Mouse (Mus musculus) CH12.LX (cell line): ENCODE data around the gene Pfdn2. TPM values are rescaled to one million over a fixed set of nuclear protein-coding genes. Genes with fewer than 3 reads are reported as not detected.
A peak's percentile ranks its signal among the peaks of the same experiment; 100 is the strongest.

ENCODE experiments used
- DNase-seq: peaks from one replicate; pipeline ENCODE4 v3.0.0-alpha.2; 2013; ENCODE audit errors: extremely low read depth
- H3K27ac ChIP-seq: 2 replicates; pipeline ENCODE4 v1.5.1; 2012; ENCODE audit warnings: low read depth, mild to moderate bottlenecking, control low read depth, moderate library complexity; ENCODE audit not compliant: insufficient read depth
- H3K27me3 ChIP-seq: replicated peaks from 2 replicates; pipeline ENCODE3; 2012; ENCODE audit warnings: inconsistent platforms
- H3K36me3 ChIP-seq, 2 experiments: replicated peaks in 1 of 2; 2 replicates each; pipeline versions ENCODE3 to v1.6.1; 2012; ENCODE audit warnings: inconsistent platforms in 1 of 2, low read length in 1 of 2, mild to moderate bottlenecking in 1 of 2, mixed read lengths in 1 of 2, moderate library complexity in 1 of 2; ENCODE audit not compliant: control insufficient read depth in 1 of 2, insufficient read depth in 1 of 2
- H3K4me1 ChIP-seq, 2 experiments: 2 replicates each; pipeline ENCODE4 v1.6.1; 2012; ENCODE audit warnings: inconsistent platforms in 1 of 2, moderate library complexity in 1 of 2; ENCODE audit not compliant: insufficient read depth in 2 of 2, control insufficient read depth in 1 of 2
- H3K4me2 ChIP-seq: 2 replicates; pipeline ENCODE4 v1.6.1; 2012; ENCODE audit warnings: low read depth, mild to moderate bottlenecking, control low read depth; ENCODE audit not compliant: poor library complexity, insufficient read depth, severe bottlenecking
- H3K4me3 ChIP-seq, 3 experiments: fragments of 150-350 bp in 1 of 3; sonication (generic) in 1 of 3; replicated peaks in 1 of 3; 2 replicates each; pipeline versions ENCODE3 to v1.5.1; 2011 to 2012; ENCODE audit warnings: low read depth in 2 of 3, low read length in 2 of 3, mild to moderate bottlenecking in 2 of 3, moderate library complexity in 2 of 3, control low read depth in 1 of 3, improper control_type of control experiment in 1 of 3, inconsistent platforms in 1 of 3, mixed read lengths in 1 of 3; ENCODE audit not compliant: poor library complexity in 1 of 3
- H3K79me2 ChIP-seq: replicated peaks from 2 replicates; pipeline ENCODE4 v1.6.1; 2012; ENCODE audit warnings: mild to moderate bottlenecking, moderate library complexity; ENCODE audit not compliant: control insufficient read depth, poor library complexity, insufficient read depth, severe bottlenecking; ENCODE audit errors: extremely low read depth
- H3K9ac ChIP-seq: 2 replicates; pipeline ENCODE4 v1.6.1; 2012; ENCODE audit warnings: low read depth, mild to moderate bottlenecking, control low read depth, moderate library complexity; ENCODE audit not compliant: insufficient read depth
- H3K9me3 ChIP-seq: replicated peaks from 2 replicates; pipeline ENCODE3; 2012; ENCODE audit warnings: low read length, inconsistent platforms, mixed read lengths
- BHLHE40 ChIP-seq: IDR thresholded peaks from 2 replicates; pipeline ENCODE4 v1.6.1; 2011; ENCODE audit warnings: mild to moderate bottlenecking, low read depth, low read length, improper control_type of control experiment
- CHD1 ChIP-seq: IDR thresholded peaks from 2 replicates; pipeline ENCODE4 v1.6.1; 2012; ENCODE audit warnings: low read depth, low read length, improper control_type of control experiment, inconsistent platforms
- CTCF ChIP-seq, 2 experiments: IDR thresholded peaks in 1 of 2; conservative IDR thresholded peaks in 1 of 2; 2 replicates each; pipeline ENCODE4 v1.5.1; 2011 to 2012; ENCODE audit warnings: low read depth in 2 of 2, low read length in 2 of 2, improper control_type of control experiment in 1 of 2, inconsistent platforms in 1 of 2, mild to moderate bottlenecking in 1 of 2, moderate library complexity in 1 of 2
- E2F4 ChIP-seq: IDR thresholded peaks from 2 replicates; pipeline ENCODE4 v1.6.1; 2011; ENCODE audit warnings: low read depth, low read length, improper control_type of control experiment; ENCODE audit not compliant: insufficient replicate concordance
- ELF1 ChIP-seq: IDR thresholded peaks from 2 replicates; pipeline ENCODE4 v1.6.1; 2014; ENCODE audit warnings: low read depth, mild to moderate bottlenecking, inconsistent platforms, low read length, improper control_type of control experiment
- ETS1 ChIP-seq: conservative IDR thresholded peaks from 2 replicates; pipeline ENCODE4 v1.6.1; 2012; ENCODE audit warnings: low read depth, mild to moderate bottlenecking, inconsistent platforms, low read length, improper control_type of control experiment, moderate library complexity
- IRF4 ChIP-seq: IDR thresholded peaks from 2 replicates; pipeline ENCODE4 v1.6.1; 2014; ENCODE audit warnings: low read depth, mild to moderate bottlenecking, inconsistent platforms, low read length, improper control_type of control experiment
- JUND ChIP-seq: conservative IDR thresholded peaks from 2 replicates; pipeline ENCODE4 v1.6.1; 2011; ENCODE audit warnings: low read depth, low read length, improper control_type of control experiment
- KAT2A ChIP-seq: IDR thresholded peaks from 2 replicates; pipeline ENCODE4 v1.6.1; 2012; ENCODE audit warnings: low read length, improper control_type of control experiment, inconsistent platforms; ENCODE audit not compliant: insufficient replicate concordance
- MAFK ChIP-seq: IDR thresholded peaks from 2 replicates; pipeline ENCODE4 v1.6.1; 2011; ENCODE audit warnings: low read length, improper control_type of control experiment; ENCODE audit not compliant: insufficient replicate concordance
- MAX ChIP-seq: IDR thresholded peaks from 2 replicates; pipeline ENCODE4 v1.6.1; 2011; ENCODE audit warnings: low read length, improper control_type of control experiment
- MAZ ChIP-seq: IDR thresholded peaks from 2 replicates; pipeline ENCODE4 v1.6.1; 2012; ENCODE audit warnings: low read depth, mild to moderate bottlenecking, inconsistent platforms, low read length, improper control_type of control experiment, moderate library complexity
- MEF2A ChIP-seq: IDR thresholded peaks from 2 replicates; pipeline ENCODE4 v1.6.1; 2014; ENCODE audit warnings: low read depth, mild to moderate bottlenecking, inconsistent platforms, low read length, improper control_type of control experiment, borderline replicate concordance
- NELFE ChIP-seq: IDR thresholded peaks from 2 replicates; pipeline ENCODE4 v1.6.1; 2011; ENCODE audit warnings: low read depth, low read length, improper control_type of control experiment
- PAX5 ChIP-seq: IDR thresholded peaks from 2 replicates; pipeline ENCODE4 v1.6.1; 2012; ENCODE audit warnings: low read length, inconsistent platforms, mixed read lengths
- POLR2A ChIP-seq: IDR thresholded peaks from 2 replicates; pipeline ENCODE4 v1.6.1; 2011; ENCODE audit warnings: low read depth, mild to moderate bottlenecking, improper control_type of control experiment, low read length
- POLR2AphosphoS2 ChIP-seq: IDR thresholded peaks from 2 replicates; pipeline ENCODE4 v1.6.1; 2011; ENCODE audit warnings: low read depth, low read length, improper control_type of control experiment
- RAD21 ChIP-seq: IDR thresholded peaks from 2 replicates; pipeline ENCODE4 v1.6.1; 2011; ENCODE audit warnings: low read depth, mild to moderate bottlenecking, low read length, improper control_type of control experiment, moderate library complexity
- RCOR1 ChIP-seq: conservative IDR thresholded peaks from 2 replicates; pipeline ENCODE4 v1.6.1; 2012; ENCODE audit warnings: low read depth, mild to moderate bottlenecking, inconsistent platforms, low read length, improper control_type of control experiment
- SIN3A ChIP-seq: IDR thresholded peaks from 2 replicates; pipeline ENCODE4 v1.6.1; 2012; ENCODE audit warnings: low read length, improper control_type of control experiment, inconsistent platforms
- SMC3 ChIP-seq: IDR thresholded peaks from 2 replicates; pipeline ENCODE4 v1.6.1; 2011; ENCODE audit warnings: low read depth, low read length, improper control_type of control experiment
- TCF12 ChIP-seq: IDR thresholded peaks from 2 replicates; pipeline ENCODE4 v1.6.1; 2014; ENCODE audit warnings: low read depth, mild to moderate bottlenecking, inconsistent platforms, low read length, improper control_type of control experiment
- UBTF ChIP-seq: IDR thresholded peaks from 2 replicates; pipeline ENCODE4 v1.6.1; 2012; ENCODE audit warnings: low read depth, mild to moderate bottlenecking, inconsistent platforms, low read length, improper control_type of control experiment, moderate library complexity
- ZMIZ1 ChIP-seq: IDR thresholded peaks from 2 replicates; pipeline ENCODE4 v1.6.1; 2012; ENCODE audit warnings: low read depth, mild to moderate bottlenecking, inconsistent platforms, low read length, improper control_type of control experiment
- dilution Hi-C: fragments of 300-500 bp; cut with MboI; formaldehyde crosslinking; loops from 2 replicates; pipeline ENCODE4 v1.14.3; 2020; ENCODE audit warnings: low sequenced_read_pairs; ENCODE audit not compliant: extremely low pct_unique_long_range_greater_than_20kb, extremely low pct_ligation_motif_present
- in situ Hi-C: fragments of 300-500 bp; cut with MboI; formaldehyde crosslinking; loops from 3 replicates; pipeline ENCODE4 v1.14.3; 2019; ENCODE audit warnings: low sequenced_read_pairs, low pct_ligation_motif_present, low pct_unique_long_range_greater_than_20kb, mixed read lengths
- polyA plus RNA-seq: library from polyadenylated mRNA; unstranded; fragments of >175 nt; gene quantifications from 2 replicates; pipeline ENCODE4 v1.2.1, GENCODE M21; 2012; ENCODE audit warnings: low read depth; ENCODE audit not compliant: insufficient read length
- total RNA-seq, 2 experiments: library from RNA; depleted of rRNA; stranded (reverse); fragments of 300-350 nt in 1 of 2; fragments of >200 nt in 1 of 2; gene quantifications; 2 replicates each; pipeline ENCODE4 v1.2.3; 2012 to 2014

Pfdn2 gene
- total and polyA plus RNA-seq, 3 experiments = 25.2 to 292 (median 33.0) TPM

DNA sequence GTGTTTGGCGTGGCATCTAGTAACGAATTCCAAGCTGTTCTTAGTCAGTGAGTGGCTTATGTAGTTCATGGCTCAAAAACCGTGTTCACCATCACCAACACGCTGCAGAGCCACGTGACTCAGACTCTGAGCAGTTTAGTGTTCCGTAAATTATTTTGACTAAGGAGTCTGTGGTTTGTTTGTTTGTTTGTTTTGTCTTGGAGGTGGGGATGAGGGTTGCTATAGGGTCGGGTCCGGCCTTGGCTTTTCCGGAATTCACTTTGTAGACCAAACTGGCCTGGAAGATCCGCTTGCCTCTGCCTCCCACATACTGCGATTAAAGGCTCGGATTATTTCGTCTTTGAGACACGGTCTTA is 603 bp downstream of the Pfdn2 start (continued):
- TF ChIP-seq MAX = 0 out of 2 replicates have a peak, but pooled peaks have one; percentile 63
- no peak for TF ChIP-seq CTCF (conservative IDR thresholded peaks at IDR 0.05 in 1 of 2, IDR thresholded peaks at IDR 0.05 in 1 of 2; ENCODE audit: low read depth in 2 of 2, low read length in 2 of 2)
- no peak for TF ChIP-seq RAD21
- TF ChIP-seq RCOR1 = no peak
- TF ChIP-seq TCF12 = no peak
- no peak for TF ChIP-seq MAFK

DNA sequence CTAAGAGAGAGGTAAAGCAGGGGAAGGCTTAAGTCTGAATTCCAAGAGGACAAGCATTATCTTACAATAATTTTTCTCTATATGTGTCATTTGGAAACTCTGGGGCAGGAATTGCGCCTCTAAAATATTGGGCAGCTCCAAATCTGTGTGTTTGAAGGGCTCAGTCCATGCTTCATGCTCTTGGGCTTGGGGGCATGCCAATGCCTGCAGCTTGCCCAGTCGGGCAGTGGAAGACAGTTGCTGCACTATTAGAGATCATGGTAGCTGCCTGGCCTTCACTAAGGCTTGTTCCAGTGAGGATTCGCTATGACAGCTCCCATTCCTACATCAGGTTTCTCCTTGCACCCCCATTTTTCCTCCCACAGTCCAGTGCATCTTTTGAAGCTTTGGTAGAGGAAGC is 3.2 kb downstream of the Pfdn2 start:
- peaks cover 4 to 57% of the 10 kb centered on the region in 2 experiments for H3K4me1 ChIP-seq
- in situ Hi-C loops = no loop called here

DNA sequence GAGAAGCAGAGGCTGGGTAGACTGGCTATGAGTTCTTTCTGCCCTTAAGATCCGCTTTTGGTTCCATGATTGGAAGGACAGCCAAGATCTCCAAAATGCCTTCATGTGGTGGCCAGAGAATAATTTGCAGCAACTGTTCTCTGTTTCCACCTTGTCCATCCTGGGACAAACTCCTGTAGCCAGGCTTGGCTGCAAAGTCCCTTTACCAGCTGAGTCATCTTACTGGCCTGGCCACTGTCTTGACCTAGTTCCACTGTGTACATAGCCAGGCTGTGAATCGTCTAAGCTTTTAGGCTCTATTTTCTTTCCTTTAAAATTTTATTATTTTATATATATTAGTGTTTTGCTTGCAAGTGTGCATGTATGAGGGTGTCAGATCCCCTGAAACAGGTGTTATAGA is 3.7 kb downstream of the Pfdn2 start:
- H3K36me3 ChIP-seq = peaks cover 0 to 44% of the 10 kb centered on the region in 2 experiments
- H3K27ac ChIP-seq = no peak overlapping the region
- DNase-seq = no peak
- no peak overlapping the region for H3K4me2 ChIP-seq
- dilution Hi-C loops (no loop called here), in situ Hi-C loops (no loop called here)
- H3K27me3 ChIP-seq = no peaks in the 10 kb centered on the region
- peaks cover 4 to 52% of the 10 kb centered on the region in 2 experiments for H3K4me1 ChIP-seq
- no peak overlapping the region for H3K4me3 ChIP-seq
- H3K9me3 ChIP-seq = peaks cover 5% of the 10 kb centered on the region
- peaks cover 79% of the 10 kb centered on the region for H3K79me2 ChIP-seq
- no peak overlapping the region for H3K9ac ChIP-seq
- TF ChIP-seq CHD1 (no peak), JUND (no peak), BHLHE40 (no peak), E2F4 (no peak), IRF4 (no peak), SIN3A (no peak), KAT2A (no peak), NELFE (no peak), MAFK (no peak), ELF1 (no peak), MAZ (no peak), ZMIZ1 (no peak), UBTF (no peak), SMC3 (no peak)
- TF ChIP-seq, all 38 proteins: peak for 0

More for the DNA sequence above, 3.2 kb downstream of the Pfdn2 start:
- Histone ChIP-seq H3K27ac (no peak overlapping the region), H3K27me3 (no peaks in the 10 kb centered on the region), H3K79me2 (peaks cover 77% of the 10 kb centered on the region), H3K4me2 (no peak overlapping the region), H3K9ac (no peak overlapping the region), H3K36me3 (peaks cover 0 to 45% of the 10 kb centered on the region in 2 experiments), H3K9me3 (peaks cover 5% of the 10 kb centered on the region), H3K4me3 (no peak overlapping the region)
- TF ChIP-seq MAFK = no peak
- no peak for TF ChIP-seq MAZ
- no peak for TF ChIP-seq CHD1
- no peak for TF ChIP-seq ETS1
- TF ChIP-seq IRF4 = no peak
- TF ChIP-seq POLR2A = no peak
- no peak for TF ChIP-seq TCF12
- TF ChIP-seq MEF2A = no peak
- no peak for TF ChIP-seq PAX5
- TF ChIP-seq UBTF = no peak
- TF ChIP-seq POLR2AphosphoS2 = no peak
- dilution Hi-C loops = no loop called here
- DNase-seq = no peak
